Mouse (Mus musculus) urinary bladder, postnatal 36 days (tissue): Measurements from ENCODE around the gene Picalm.
"Not testable (repeated sequence)": the region's sequence is repeated elsewhere in the genome, so short reads cannot be mapped to it uniquely, and the experiment has no call there.

Experiments
- DNase-seq, 2 experiments: peaks; one replicate each; pipeline ENCODE4 v3.0.0; 2022; ENCODE audit warnings: low spot score in 2 of 2, mixed read lengths in 1 of 2

Picalm gene

DNA sequence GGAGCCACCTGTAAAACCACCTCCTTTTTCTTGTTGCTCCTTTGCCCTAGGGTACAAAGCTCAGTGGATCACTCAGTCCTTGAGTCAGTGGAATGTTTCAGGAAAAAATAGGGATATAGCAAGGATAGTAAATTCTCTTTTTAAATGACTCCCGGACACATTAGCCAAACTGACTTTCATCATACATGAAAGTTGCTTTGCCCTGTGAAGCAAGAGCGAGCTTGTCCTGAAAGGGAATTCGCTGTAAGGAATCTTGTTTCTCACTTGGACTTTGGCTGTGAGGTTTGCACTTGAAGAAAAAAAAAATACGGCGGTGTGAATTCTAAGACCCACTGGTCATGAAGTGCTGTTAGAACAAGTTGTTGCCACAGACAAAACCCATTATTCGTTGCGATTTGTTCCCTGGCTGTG is 1.8 kb downstream of the Picalm start:
- DNase-seq, result no peak

- DNase-seq, result no peak
Measured at GRCm38 (mm10) chr7:90132322-90132721, 2.3 kb downstream of the Picalm start.

DNA sequence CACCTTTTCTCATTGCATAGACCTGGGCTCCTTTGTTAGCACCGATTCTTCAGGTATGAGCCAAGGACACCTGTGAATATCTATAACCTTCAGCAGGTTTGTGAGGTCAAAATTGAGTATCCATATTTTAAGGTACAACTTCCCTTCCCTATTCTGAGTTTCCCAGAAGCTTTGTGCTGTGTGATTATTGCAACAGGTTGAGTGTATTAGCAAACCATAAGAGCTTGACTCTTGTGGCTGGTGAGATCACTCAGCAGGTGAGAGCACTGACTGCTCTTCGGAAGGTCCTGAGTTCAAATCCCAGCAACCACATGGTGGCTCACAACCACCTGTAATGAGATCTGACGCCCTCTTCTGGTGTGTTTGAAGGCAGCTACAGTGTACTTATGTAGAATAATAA is 6.7 kb downstream of the Picalm start:
- no peak for DNase-seq

DNA sequence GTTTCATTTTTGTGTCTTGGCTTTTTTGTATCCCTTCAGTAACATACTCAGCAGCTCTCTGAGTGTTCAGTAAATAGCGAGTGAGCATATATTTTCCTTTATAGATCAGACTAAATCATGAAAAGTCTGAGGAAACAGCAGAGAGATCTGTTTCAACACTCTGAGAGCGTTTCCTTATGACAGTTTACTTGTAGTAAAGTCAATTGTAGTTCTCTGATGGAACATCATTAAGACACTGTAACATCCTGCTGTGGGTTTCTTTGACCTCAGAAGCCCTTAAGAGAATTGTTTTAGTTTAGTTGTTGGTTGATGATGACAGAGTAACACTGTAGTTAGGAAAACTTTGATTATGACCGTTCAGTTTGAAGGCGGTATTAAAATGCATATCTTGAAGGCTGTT is 8.3 kb downstream of the Picalm start:
- DNase-seq, result no peak

GRCm38 (mm10) chr7:90140290-90140689 is 10.3 kb downstream of the Picalm start:
- DNase-seq, result no peak

- no peak for DNase-seq
Measured at GRCm38 (mm10) chr7:90144275-90144674, 14.3 kb downstream of the Picalm start.

GRCm38 (mm10) chr7:90144971-90145370 is 15.0 kb downstream of the Picalm start:
- no peak for DNase-seq

DNA sequence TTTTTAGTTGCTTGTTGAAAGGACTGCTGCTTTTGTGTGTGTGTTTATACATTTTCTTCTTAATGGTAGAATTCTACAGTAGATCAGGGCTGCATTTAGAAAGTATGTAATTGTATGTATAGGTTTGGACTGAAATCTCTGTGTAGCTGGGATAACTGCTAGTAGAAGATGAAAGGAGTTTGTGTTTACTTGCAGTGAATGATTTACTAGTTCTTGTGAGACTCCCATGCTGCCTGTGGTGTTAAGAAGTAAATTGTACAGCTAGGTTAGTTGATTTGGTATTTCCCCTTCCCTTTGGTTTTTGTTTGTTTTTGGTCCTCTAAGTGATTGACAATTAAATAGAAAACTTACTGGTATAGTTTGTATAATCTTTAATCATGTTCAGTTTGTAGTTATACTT is 15.4 kb downstream of the Picalm start:
- no peak for DNase-seq

DNA sequence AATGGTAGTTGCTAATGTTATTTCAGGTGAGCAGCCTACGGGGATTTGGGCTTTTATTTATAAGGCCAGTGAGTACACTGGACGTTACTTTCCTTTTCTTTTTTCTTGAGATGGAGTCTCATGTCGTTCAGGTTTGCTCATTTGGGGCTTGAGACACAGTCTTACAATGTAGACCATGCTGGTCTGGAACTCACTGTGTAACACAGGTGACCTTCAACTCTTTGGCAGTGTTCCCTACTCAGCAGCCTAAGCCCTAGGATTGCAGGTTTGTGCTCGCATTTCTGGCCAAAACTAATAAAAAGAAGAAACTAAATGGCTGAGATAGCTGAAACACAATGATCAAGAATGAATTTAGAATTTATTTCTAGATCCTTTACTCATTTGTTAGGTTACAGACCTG is 15.9 kb downstream of the Picalm start:
- no peak for DNase-seq

DNA sequence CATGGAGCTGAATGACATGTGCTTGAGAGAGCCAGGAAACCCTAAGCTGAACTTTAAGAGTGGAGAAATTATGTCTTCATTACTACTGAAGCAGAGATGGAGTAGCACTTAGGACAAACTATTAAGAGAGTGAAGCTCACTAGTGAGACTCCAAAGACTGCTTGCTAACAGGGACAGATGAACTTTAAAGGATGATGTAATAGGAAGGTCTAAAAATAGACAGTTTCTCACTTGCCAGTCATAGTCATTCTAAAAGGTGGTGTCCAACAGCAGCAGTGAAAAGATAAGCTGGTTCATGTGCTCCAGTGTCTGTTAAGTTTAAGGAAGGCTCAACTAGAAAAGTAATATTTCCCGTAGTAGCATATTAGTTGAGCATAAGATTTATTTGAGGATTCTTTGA is 16.3 kb downstream of the Picalm start:
- DNase-seq, result no peak

DNA sequence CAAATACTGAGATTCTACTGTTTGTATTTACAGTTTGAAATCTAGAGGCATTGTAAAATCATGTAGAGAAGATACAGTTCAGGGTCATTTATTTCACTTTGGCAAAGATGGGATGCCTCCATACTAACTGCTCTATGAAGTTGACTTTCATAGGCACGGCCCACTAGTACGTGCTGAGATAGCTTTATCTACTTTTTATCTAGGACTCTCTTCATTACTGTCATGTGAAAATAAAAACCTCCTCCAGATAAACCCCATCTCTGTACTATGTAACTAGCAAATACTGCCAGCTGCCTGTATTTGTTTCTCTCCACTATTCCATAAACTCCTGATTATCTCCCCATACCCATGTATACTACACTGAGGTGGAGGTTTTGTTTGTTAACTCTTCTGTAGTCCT is 18.0 kb downstream of the Picalm start:
- DNase-seq, result no peak

- no peak for DNase-seq
Measured at GRCm38 (mm10) chr7:90148516-90148915, 18.5 kb downstream of the Picalm start.

DNA sequence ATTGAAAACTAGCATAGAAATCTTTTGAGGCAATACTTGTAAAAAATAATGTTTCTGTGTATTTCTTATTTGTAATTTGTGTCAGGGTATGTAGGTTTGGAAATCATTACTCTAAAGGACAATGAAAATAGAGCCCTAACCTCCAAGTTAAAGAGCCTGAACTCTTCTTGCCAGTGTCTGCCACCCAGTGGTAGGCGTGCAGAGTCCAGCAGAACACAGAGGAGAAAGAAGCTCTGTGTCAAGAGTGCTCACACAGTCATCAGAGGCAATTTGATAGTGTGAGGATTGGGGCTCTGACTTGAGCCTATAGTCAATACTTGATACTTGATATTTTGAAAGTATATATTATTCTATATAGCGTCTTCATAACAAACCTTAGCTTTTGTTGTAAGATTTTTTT is 20.3 kb downstream of the Picalm start:
- DNase-seq, result peak in 1 of 2 experiments; percentile 53

- DNase-seq, result no peak
Measured at GRCm38 (mm10) chr7:90158034-90158433, 28.0 kb downstream of the Picalm start.

GRCm38 (mm10) chr7:90160598-90160997 is 30.6 kb downstream of the Picalm start:
- DNase-seq, result no peak

GRCm38 (mm10) chr7:90164276-90164675 is 34.3 kb downstream of the Picalm start:
- no peak for DNase-seq

GRCm38 (mm10) chr7:90165970-90166369 is 36.0 kb downstream of the Picalm start:
- no peak for DNase-seq

DNA sequence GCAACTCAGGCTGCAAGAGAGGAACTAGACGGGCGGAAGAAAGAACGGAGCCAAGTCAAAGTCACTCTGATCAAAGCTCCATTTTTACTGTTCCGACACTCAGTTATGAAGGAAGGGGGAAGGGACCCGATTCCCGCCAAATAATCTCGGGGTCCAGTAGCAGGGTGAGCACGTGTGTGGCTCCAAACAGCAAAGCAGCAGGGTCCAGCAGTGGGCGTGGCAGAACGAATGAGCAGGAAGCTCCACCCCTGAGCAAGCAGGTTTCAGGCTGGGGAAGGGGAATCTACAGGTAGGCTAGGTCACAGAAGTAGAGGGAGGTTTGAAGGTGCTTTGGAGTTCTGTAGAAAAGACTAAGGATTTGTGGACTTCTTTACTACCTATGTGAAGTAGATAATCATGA is 37.8 kb downstream of the Picalm start:
- DNase-seq, result not testable (repeated sequence)

GRCm38 (mm10) chr7:90173778-90174177 is 43.8 kb downstream of the Picalm start:
- DNase-seq, result no peak

- no peak for DNase-seq
Measured at GRCm38 (mm10) chr7:90175576-90175975, 45.6 kb downstream of the Picalm start.

- no peak for DNase-seq
Measured at GRCm38 (mm10) chr7:90180635-90181034, 50.6 kb downstream of the Picalm start.

DNA sequence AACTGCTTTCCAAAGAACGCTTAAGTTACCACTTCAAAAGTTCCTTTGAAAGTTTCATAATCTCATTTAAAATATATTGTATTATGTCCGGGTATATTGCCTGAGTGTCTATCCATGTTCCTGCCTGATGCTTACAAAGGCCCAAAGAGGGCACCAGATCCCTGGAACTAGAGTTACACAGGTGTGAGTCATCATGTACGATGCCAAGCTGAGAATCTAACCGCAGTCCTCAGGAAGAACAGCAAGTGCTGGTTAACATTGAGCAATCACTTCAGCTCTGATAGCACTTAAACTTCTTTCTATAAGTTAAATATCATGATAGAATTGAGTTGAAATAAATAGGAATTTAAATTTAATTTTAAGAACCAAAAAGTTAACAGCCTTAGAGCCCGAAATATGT is 70.2 kb downstream of the Picalm start:
- DNase-seq, result no peak

GRCm38 (mm10) chr7:90201877-90202465 is 72.0 kb downstream of the Picalm start:
- no peak for DNase-seq

DNA sequence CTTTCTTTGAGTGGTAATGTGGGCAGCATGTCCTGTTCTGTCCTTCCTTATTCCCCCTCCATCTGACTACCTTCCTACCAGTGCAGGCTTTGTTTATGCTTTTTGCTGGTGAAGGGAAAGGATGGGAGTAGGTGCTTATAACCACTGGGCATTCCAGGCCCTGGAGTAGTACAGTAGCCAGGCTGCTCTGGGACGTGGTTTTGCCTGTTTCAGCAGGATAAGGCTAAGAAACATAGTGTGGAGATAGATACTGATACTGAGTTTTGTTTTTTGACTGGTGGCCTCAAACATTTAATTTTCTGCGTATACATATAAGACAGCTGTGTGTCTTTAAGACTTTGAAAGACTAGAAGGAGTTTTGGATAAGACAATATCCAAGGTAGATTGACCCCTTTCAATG is 73.9 kb downstream of the Picalm start:
- DNase-seq, result no peak
